Mouse (Mus musculus): ENCODE data around the gene Cflar. TPM values are rescaled to one million over a fixed set of nuclear protein-coding genes. Genes with fewer than 3 reads are reported as not detected.

Gene Cflar
- polyA plus RNA-seq, 1 experiment from 2014 or later, result 27.7 TPM

DNA sequence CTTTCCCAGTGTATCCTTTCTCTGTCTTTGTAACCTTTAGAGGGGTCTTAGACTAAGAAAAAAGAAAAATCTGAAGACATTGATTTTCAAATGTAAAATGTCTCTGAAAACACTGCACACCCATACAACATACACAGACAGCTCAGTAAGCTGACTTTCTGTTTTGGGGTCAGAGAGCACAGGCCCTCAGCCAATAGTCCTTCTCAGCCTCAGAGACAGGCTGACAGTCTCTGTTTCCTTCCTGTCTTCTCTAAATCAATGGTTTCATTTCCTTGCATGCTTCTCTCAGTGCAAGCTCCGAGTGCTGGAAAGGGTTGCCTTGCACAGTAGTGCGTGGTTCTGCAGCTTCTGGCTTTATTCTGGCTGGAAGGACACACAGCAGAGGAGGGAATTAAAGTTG, 62.6 kb downstream of the Cflar start:
- H3K4me3 ChIP-seq (ENCODE audit: low read depth, low read length), result no peak overlapping the region
- H3K27me3 ChIP-seq (ENCODE audit: control insufficient read depth, insufficient read depth, low read length), result no peaks in the 10 kb centered on the region
- 71% methylated on average over 2 of the region's 2 CpGs for WGBS
- no peaks in the 10 kb centered on the region for H3K9me3 ChIP-seq (ENCODE audit: control insufficient read depth, low read length)
- H3K36me3 ChIP-seq (ENCODE audit: control insufficient read depth, insufficient read depth, low read length), result no peaks in the 10 kb centered on the region
- DNase-seq (ENCODE audit: low spot score) (no peak), ATAC-seq (ENCODE audit: low FRiP score) (no peak)
- no peak overlapping the region for H3K27ac ChIP-seq (ENCODE audit: low read depth, low read length)
- H3K4me2 ChIP-seq (replicated peaks; ENCODE audit: low read depth, low read length), result no peak overlapping the region
- no peaks in the 10 kb centered on the region for H3K4me1 ChIP-seq (replicated peaks; ENCODE audit: control insufficient read depth, insufficient read depth, low read length)
- H3K9ac ChIP-seq (ENCODE audit: low read depth, low read length), result no peak overlapping the region

DNA sequence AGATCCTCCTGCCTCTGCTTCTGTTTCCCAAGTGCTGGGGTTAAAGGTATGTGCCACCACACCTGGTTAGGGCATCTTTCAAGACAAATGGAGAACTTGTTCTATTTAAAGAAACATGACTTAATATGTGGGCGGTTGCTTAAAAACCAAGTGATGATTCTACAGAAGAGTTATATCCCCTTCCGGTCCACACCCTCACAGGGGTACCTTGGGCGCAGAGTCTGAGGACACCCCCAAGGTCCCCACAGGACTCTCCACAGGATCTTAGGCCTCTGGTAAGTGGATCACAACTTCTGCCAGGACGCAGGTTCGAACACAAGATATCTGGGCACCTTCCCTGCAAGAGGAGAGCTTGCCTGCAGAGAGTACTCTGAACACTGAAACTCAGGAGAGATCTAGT, 64.1 kb downstream of the Cflar start:
- Histone ChIP-seq H3K27ac (ENCODE audit: low read depth, low read length) (no peak overlapping the region), H3K36me3 (ENCODE audit: control insufficient read depth, insufficient read depth, low read length) (no peaks in the 10 kb centered on the region), H3K4me3 (ENCODE audit: low read depth, low read length) (no peak overlapping the region), H3K9me3 (ENCODE audit: control insufficient read depth, low read length) (no peaks in the 10 kb centered on the region), H3K27me3 (ENCODE audit: control insufficient read depth, insufficient read depth, low read length) (no peaks in the 10 kb centered on the region), H3K4me1 (replicated peaks; ENCODE audit: control insufficient read depth, insufficient read depth, low read length) (no peaks in the 10 kb centered on the region), H3K9ac (ENCODE audit: low read depth, low read length) (no peak overlapping the region), H3K4me2 (replicated peaks; ENCODE audit: low read depth, low read length) (no peak overlapping the region)
- DNase-seq (ENCODE audit: low spot score), result no peak
- WGBS, result 92% methylated on average over 5 of the region's 5 CpGs
- no peak for ATAC-seq (ENCODE audit: low FRiP score)

DNA sequence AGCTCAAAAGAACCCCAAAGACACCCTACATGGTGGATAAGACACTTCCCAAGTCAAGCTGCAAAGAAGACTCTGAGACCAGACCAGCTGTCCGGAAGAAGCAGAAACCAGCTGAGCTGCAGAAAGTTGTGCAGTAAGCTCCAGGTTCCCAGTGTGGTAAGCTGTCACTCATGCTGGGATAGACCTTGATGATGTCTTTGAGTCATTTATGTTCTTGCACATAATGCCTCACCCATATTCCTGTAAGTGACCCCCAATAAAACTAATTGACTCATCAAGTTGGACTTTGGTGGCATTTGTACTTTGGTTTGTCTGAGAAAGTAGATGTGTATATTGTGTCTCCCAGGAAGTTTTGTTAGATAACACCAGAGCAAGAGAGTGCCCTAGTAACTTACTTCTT, 66.3 kb downstream of the Cflar start:
- Histone ChIP-seq H3K4me3 (ENCODE audit: low read depth, low read length) (no peak overlapping the region), H3K9ac (ENCODE audit: low read depth, low read length) (no peak overlapping the region), H3K27me3 (ENCODE audit: control insufficient read depth, insufficient read depth, low read length) (no peaks in the 10 kb centered on the region), H3K27ac (ENCODE audit: low read depth, low read length) (no peak overlapping the region), H3K36me3 (ENCODE audit: control insufficient read depth, insufficient read depth, low read length) (no peaks in the 10 kb centered on the region), H3K4me2 (replicated peaks; ENCODE audit: low read depth, low read length) (no peak overlapping the region), H3K4me1 (replicated peaks; ENCODE audit: control insufficient read depth, insufficient read depth, low read length) (no peaks in the 10 kb centered on the region), H3K9me3 (ENCODE audit: control insufficient read depth, low read length) (no peaks in the 10 kb centered on the region)
- 83% methylated on average over 1 of the region's 1 CpGs for WGBS
- ATAC-seq (ENCODE audit: low FRiP score) (no peak), DNase-seq (ENCODE audit: low spot score) (no peak)

DNA sequence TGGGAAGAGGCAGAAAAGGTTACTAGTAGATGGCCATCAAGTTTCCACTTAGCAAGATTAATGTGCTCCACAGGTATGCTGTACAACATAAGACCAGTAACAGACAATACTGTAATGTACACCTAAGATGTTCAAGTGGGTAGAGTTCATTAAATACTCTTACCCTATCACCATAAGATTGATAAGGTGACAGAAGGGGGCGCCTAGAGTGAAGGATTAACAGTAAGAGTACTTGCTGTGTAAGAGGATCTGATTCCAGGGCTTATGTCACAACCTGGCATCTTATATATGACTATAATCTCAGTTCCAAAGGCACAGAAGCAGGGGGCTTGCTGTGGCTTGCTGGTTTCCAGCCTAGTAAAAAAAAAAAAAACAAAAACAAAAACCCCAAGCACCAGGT, 66.9 kb downstream of the Cflar start:
- no peak overlapping the region for H3K27ac ChIP-seq (ENCODE audit: low read depth, low read length)
- no peaks in the 10 kb centered on the region for H3K9me3 ChIP-seq (ENCODE audit: control insufficient read depth, low read length)
- H3K4me1 ChIP-seq (replicated peaks; ENCODE audit: control insufficient read depth, insufficient read depth, low read length), result no peaks in the 10 kb centered on the region
- no peaks in the 10 kb centered on the region for H3K36me3 ChIP-seq (ENCODE audit: control insufficient read depth, insufficient read depth, low read length)
- no peak overlapping the region for H3K9ac ChIP-seq (ENCODE audit: low read depth, low read length)
- no peaks in the 10 kb centered on the region for H3K27me3 ChIP-seq (ENCODE audit: control insufficient read depth, insufficient read depth, low read length)
- WGBS, result 25% methylated on average over 1 of the region's 1 CpGs
- no peak overlapping the region for H3K4me2 ChIP-seq (replicated peaks; ENCODE audit: low read depth, low read length)
- DNase-seq (ENCODE audit: low spot score), result no peak
- no peak overlapping the region for H3K4me3 ChIP-seq (ENCODE audit: low read depth, low read length)
- ATAC-seq (ENCODE audit: low FRiP score), result no peak

DNA sequence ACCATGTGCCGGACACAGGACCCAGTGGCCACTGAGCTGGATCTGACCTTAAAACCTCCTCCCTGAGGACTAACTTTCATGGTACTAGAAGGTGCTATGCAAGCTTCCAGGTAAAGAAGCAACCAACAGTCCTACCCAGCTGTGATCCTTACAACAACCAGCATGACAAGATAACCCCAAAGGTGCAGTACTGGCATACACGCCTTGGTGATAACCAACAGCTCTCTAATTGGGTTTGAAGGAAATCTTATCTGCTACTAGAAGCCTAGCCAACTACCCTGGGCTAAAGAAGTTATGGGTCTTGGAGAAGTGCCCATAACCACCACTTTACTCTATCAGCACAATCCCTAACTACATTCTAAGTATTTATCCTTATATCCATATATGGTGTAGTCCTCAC, 75.0 kb downstream of the Cflar start:
- no peaks in the 10 kb centered on the region for H3K27me3 ChIP-seq (ENCODE audit: control insufficient read depth, insufficient read depth, low read length)
- no peak overlapping the region for H3K4me2 ChIP-seq (replicated peaks; ENCODE audit: low read depth, low read length)
- no peaks in the 10 kb centered on the region for H3K36me3 ChIP-seq (ENCODE audit: control insufficient read depth, insufficient read depth, low read length)
- no peak for DNase-seq (ENCODE audit: low spot score)
- no peak overlapping the region for H3K9ac ChIP-seq (ENCODE audit: low read depth, low read length)
- H3K4me3 ChIP-seq (ENCODE audit: low read depth, low read length), result no peak overlapping the region
- H3K27ac ChIP-seq (ENCODE audit: low read depth, low read length), result no peak overlapping the region
- 94% methylated on average over 2 of the region's 2 CpGs for WGBS
- ATAC-seq (ENCODE audit: low FRiP score), result no peak
- H3K9me3 ChIP-seq (ENCODE audit: control insufficient read depth, low read length), result no peaks in the 10 kb centered on the region
- no peaks in the 10 kb centered on the region for H3K4me1 ChIP-seq (replicated peaks; ENCODE audit: control insufficient read depth, insufficient read depth, low read length)

DNA sequence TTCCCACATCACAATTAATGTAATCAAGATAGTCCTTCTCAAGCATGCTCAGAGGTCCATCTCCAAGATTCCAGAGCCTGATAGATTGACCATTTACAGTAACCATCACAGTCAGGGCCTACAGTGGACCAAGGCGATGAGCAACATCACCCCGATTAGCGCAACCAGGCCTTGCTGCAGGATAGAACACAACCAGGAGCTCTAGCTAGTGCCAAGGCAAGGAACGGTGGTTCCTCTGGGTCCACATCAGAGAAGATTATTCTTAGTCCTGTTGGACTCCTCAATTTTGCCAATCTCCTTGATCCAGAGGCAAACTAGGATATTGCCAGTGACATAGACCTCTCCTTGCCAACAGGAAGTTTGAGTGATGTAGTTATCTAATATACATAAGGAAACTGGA, 77.1 kb downstream of the Cflar start:
- Histone ChIP-seq H3K9me3 (ENCODE audit: control insufficient read depth, low read length) (no peaks in the 10 kb centered on the region), H3K27ac (ENCODE audit: low read depth, low read length) (no peak overlapping the region), H3K4me1 (replicated peaks; ENCODE audit: control insufficient read depth, insufficient read depth, low read length) (no peaks in the 10 kb centered on the region), H3K4me2 (replicated peaks; ENCODE audit: low read depth, low read length) (no peak overlapping the region), H3K36me3 (ENCODE audit: control insufficient read depth, insufficient read depth, low read length) (no peaks in the 10 kb centered on the region), H3K9ac (ENCODE audit: low read depth, low read length) (no peak overlapping the region), H3K4me3 (ENCODE audit: low read depth, low read length) (no peak overlapping the region), H3K27me3 (ENCODE audit: control insufficient read depth, insufficient read depth, low read length) (no peaks in the 10 kb centered on the region)
- DNase-seq (ENCODE audit: low spot score) (no peak), ATAC-seq (ENCODE audit: low FRiP score) (no peak)
- 97% methylated on average over 4 of the region's 4 CpGs for WGBS

DNA sequence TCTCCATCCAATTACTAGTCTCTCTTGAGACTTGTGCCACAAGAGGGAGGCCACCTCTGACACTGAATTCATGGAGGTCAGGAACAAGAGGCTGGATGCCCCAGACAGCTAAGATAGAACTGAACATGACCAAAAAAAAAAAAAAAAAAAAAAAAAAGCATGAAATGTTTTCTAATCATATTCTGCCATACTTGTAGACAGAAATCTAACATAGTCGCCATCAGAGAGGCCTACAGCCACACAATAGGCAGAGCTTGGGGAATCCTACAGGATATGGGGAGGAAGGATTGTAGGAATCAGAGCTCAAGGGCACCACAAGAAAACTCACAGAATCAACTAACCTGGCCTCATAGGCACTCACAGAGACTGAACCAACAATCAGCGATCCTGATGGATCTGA, 83.4 kb downstream of the Cflar start:
- Histone ChIP-seq H3K4me1 (replicated peaks; ENCODE audit: control insufficient read depth, insufficient read depth, low read length) (no peaks in the 10 kb centered on the region), H3K4me3 (ENCODE audit: low read depth, low read length) (no peak overlapping the region), H3K9ac (ENCODE audit: low read depth, low read length) (no peak overlapping the region), H3K27me3 (ENCODE audit: control insufficient read depth, insufficient read depth, low read length) (no peaks in the 10 kb centered on the region), H3K9me3 (ENCODE audit: control insufficient read depth, low read length) (no peaks in the 10 kb centered on the region), H3K4me2 (replicated peaks; ENCODE audit: low read depth, low read length) (no peak overlapping the region), H3K36me3 (ENCODE audit: control insufficient read depth, insufficient read depth, low read length) (no peaks in the 10 kb centered on the region), H3K27ac (ENCODE audit: low read depth, low read length) (no peak overlapping the region)
- ATAC-seq (ENCODE audit: low FRiP score), result no peak
- no peak for DNase-seq (ENCODE audit: low spot score)
- 45% methylated on average over 2 of the region's 2 CpGs for WGBS

DNA sequence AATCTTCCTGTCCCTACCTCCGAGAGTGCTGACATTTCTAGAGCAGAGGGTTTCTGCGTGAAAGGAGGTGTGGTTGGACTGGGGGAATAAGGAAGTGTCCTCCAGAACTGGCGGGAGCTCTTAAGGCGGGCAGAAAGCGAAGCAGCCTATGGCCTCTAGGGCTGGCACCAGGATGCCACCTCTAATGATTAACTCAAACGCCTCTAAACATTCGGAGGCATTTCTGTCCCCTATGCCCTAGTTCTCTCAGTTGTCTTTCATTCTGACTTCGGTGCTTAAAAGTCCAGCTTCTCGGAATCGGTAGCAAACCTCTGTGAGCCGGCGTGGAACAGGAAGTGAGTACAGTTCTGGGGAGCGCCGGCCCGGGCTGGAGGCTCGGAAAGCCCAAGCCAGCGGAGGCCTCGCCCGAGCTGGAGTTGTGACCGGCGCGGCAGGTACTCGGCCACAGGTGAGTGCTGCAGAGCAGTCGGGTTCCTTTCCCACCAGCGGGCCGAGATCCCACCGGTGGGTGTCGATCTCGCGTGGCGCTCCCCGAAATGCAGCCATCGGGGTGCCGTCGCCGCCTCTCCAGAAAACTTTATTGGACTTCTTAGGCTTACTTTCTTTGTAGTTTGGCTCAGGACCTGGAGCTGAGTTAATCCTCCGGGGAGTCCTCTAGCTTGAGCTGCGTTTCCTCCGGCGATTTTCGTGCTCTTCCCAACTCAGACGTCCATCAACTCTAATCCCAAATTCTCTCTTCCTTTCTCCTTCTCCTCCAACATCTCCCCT, 84.2 kb downstream of the Cflar start, which contains the start of gene Casp8:
Gene Casp8 (plus strand): TSS at position 84 of the 768 bp plus-strand sequence.
- H3K4me2 ChIP-seq (replicated peaks; ENCODE audit: low read depth, low read length), result peak within 1 kb of the TSS; percentile 80
- peak within 1 kb of the TSS; percentile 46 for H3K4me3 ChIP-seq (ENCODE audit: low read depth, low read length)
- H3K9me3 ChIP-seq (ENCODE audit: control insufficient read depth, low read length), result no peaks in the 10 kb centered on the region
- DNase-seq (ENCODE audit: low spot score) (peak; percentile 58), ATAC-seq (ENCODE audit: low FRiP score) (no peak)
- H3K27ac ChIP-seq (ENCODE audit: low read depth, low read length), result no peak within 1 kb of the TSS
- peak within 1 kb of the TSS; percentile 63 for H3K9ac ChIP-seq (ENCODE audit: low read depth, low read length)
- no peaks in the 10 kb centered on the region for H3K27me3 ChIP-seq (ENCODE audit: control insufficient read depth, insufficient read depth, low read length)
- WGBS, result under 1% methylated on average over 42 of the region's 42 CpGs
- H3K36me3 ChIP-seq (ENCODE audit: control insufficient read depth, insufficient read depth, low read length), result no peaks in the 10 kb centered on the region
- no peaks in the 10 kb centered on the region for H3K4me1 ChIP-seq (replicated peaks; ENCODE audit: control insufficient read depth, insufficient read depth, low read length)

DNA sequence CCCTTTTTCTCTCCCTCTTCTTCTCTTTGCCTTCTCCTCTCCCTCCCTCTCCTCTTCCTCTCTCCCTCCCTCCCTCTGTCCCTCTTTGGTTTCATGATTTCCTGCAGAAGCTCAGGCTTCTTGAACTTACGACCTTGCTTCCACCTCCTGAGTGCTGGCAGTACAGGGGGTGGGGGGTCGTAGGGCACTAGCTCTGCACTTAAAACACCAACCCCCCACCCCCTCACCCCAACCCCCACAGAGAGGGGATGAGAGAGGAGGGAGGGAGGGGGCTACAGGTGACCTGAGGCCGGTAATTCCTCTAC, 84.7 kb downstream of the Cflar start:
- no peak for DNase-seq (ENCODE audit: low spot score)
- no peaks in the 10 kb centered on the region for H3K36me3 ChIP-seq (ENCODE audit: control insufficient read depth, insufficient read depth, low read length)

More for the DNA sequence above, 84.7 kb downstream of the Cflar start:
- H3K9ac ChIP-seq (ENCODE audit: low read depth, low read length), result peak overlapping the region; percentile 63
- 3% methylated on average over 3 of the region's 3 CpGs for WGBS
- H3K4me3 ChIP-seq (ENCODE audit: low read depth, low read length), result peak overlapping the region; percentile 46
- no peak overlapping the region for H3K27ac ChIP-seq (ENCODE audit: low read depth, low read length)
- no peaks in the 10 kb centered on the region for H3K4me1 ChIP-seq (replicated peaks; ENCODE audit: control insufficient read depth, insufficient read depth, low read length)
- peak overlapping the region; percentile 80 for H3K4me2 ChIP-seq (replicated peaks; ENCODE audit: low read depth, low read length)
- H3K9me3 ChIP-seq (ENCODE audit: control insufficient read depth, low read length), result no peaks in the 10 kb centered on the region
- no peak for ATAC-seq (ENCODE audit: low FRiP score)
- no peaks in the 10 kb centered on the region for H3K27me3 ChIP-seq (ENCODE audit: control insufficient read depth, insufficient read depth, low read length)
